Mouse (Mus musculus): ENCODE measurements around the gene Smg7.

DNA sequence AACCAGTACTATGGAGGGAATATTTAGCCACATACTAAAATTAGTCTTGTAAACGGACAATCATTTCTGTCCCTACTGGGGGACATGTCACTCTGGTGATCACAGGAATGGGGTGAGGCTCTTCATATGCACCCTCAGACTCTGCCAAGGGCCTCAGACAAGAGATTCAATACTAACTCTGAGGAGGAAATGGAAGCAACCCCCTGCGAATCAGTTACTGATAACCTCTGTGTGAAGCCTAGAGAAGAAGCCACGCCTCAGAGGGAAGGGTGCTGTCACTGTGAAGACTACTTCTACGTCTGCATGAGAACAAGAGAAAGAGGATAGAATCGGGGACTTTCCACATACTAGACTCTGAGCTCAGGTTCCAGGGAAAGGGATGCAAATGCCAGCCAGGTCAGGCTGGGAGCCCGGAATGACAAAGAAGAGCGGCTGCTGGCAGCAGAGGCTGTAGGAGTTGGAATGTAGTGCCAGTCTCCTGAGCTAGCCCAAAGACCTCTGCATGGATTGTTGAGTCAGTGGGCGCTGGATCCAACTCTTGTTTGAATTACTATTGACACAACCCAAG, 106.7 kb downstream of the Smg7 start:
- TF ChIP-seq CTCF (IDR thresholded peaks at IDR 0.05; ENCODE audit: borderline replicate concordance, insufficient read depth, low read depth, low read length) (no peak), POLR2A (IDR thresholded peaks at IDR 0.05; ENCODE audit: borderline replicate concordance, insufficient read depth, low read length) (no peak)
